Mouse (Mus musculus) embryo, embryonic 10 days (tissue): ENCODE data around the gene Ccdc89.

Experiments
- DNase-seq: peaks from one replicate; pipeline ENCODE4 v3.0.0-alpha.2; 2015; ENCODE audit warnings: low spot score

The Ccdc89 gene

GRCm38 (mm10) chr7:90473511-90473910, 47.1 kb downstream of the Ccdc89 start:
- DNase-seq: no peak

DNA sequence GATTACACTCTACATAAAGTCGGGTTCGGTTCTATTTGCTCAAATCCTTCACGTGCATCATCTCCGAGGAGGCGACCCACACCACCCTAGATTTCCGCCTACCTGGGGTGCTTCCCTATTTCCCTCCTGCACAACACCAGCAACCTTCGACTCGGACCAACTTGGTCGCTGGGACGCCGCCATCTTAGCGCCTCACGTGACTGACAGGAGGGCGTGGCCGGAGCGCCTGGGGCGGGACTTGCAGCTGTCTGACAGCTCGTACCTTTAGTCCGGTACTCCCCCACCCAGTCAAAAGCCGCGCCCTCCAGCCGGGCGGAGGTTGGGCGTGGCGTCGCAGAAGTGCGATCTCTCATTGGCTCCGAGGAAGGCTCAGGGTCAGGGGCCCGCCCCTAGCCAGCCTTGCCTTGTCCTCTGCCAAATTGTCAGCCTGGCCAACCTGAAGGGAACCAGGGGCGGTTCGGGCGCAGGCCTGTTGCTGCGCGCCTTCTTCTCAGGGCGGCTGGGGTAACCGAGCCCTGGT, 49.5 kb downstream of the Ccdc89 start, which contains the start of gene Tmem126b:
Gene Tmem126b (minus strand): TSS at position 209 of the 520 bp plus-strand sequence.
- peak; percentile 98 for DNase-seq

DNA sequence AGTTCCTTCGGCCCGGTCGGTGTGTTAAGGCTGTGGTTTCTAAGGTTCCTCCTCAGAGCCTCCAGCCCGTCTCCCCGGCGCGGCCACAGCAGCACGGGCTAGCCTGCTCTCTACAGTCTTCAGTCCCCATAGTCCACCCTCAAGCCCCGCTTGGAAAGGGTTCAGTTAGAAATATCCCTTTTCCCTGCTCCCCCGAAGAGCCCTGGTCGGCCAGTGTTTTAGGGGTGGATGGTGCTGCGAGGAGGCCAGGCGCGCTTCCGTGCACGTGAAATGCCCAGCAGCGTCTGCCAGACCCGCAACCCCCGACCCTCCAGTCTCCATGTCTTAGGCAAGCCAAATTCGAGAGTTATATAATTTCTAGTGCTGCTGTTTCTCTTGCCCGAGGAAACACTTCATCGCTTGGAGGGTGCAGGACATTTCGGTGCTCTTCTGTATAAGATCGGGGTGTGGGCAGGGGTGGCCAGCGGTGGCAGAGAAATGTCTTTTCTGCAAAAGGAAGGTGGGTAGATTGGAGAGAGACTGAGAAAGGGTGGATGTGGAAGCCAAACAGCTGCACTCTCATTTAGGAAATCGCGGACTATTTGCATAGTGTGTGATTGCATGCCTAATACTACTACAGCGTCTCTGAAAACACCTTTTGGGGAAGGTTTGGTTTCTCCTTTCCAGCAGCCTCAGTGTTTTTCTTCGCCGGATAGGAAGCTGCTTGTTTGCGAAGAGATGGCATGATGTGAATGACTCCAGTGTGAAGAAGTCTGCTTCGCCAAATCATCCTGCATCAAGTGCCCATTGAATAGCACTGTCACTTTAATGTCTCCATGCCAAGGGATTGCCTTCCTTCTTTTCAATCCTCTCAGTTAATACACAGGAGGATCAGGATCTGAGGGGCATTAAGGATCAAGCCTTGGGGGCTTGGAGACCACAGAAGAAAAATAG, 50.2 kb downstream of the Ccdc89 start, which contains the start of gene Dlg2:
Gene Dlg2 (plus strand): TSS at position 360 of the 933 bp plus-strand sequence.
- DNase-seq: no peak
